Mouse (Mus musculus) heart, embryonic 11.5 days (tissue): Measurements from ENCODE around the gene Cpped1. TPM values are rescaled to one million over a fixed set of nuclear protein-coding genes. Genes with fewer than 3 reads are reported as not detected.

Source experiments
- ATAC-seq: fragments of 200-750 bp; cut with Nextera tagmentation; replicated peaks from 2 replicates; pipeline ENCODE4 v1.8.0; 2017; ENCODE audit warnings: moderate library complexity; ENCODE audit not compliant: insufficient number of reproducible peaks, low FRiP score, low TSS enrichment
- H3K27ac ChIP-seq: fragments of 300-500 bp; sonication (generic); 2 replicates; pipeline ENCODE4 v1.5.1; 2014; ENCODE audit warnings: mild to moderate bottlenecking, low read depth, low read length
- H3K27me3 ChIP-seq: fragments of 300-500 bp; sonication (generic); 2 replicates; pipeline ENCODE4 v1.6.1; 2014; ENCODE audit warnings: mild to moderate bottlenecking, low read length, mixed read lengths; ENCODE audit not compliant: control insufficient read depth, insufficient read depth
- H3K36me3 ChIP-seq: fragments of 300-500 bp; sonication (generic); 2 replicates; pipeline ENCODE4 v1.6.1; 2014; ENCODE audit warnings: mild to moderate bottlenecking, low read length, moderate library complexity, mixed read lengths; ENCODE audit not compliant: control insufficient read depth, insufficient read depth
- H3K4me1 ChIP-seq: fragments of 300-500 bp; sonication (generic); 2 replicates; pipeline ENCODE4 v1.6.1; 2014; ENCODE audit warnings: low read length; ENCODE audit not compliant: control insufficient read depth, insufficient read depth
- H3K4me2 ChIP-seq: fragments of 300-500 bp; sonication (generic); 2 replicates; pipeline ENCODE4 v1.6.1; 2014; ENCODE audit warnings: mild to moderate bottlenecking, moderate library complexity
- H3K4me3 ChIP-seq: fragments of 300-500 bp; sonication (generic); 2 replicates; pipeline ENCODE4 v1.5.1; 2014; ENCODE audit warnings: low read depth, low read length
- H3K9ac ChIP-seq: fragments of 300-500 bp; sonication (generic); 2 replicates; pipeline ENCODE4 v1.6.1; 2014; ENCODE audit warnings: mild to moderate bottlenecking, low read depth, low read length, moderate library complexity
- H3K9me3 ChIP-seq: fragments of 300-500 bp; sonication (generic); replicated peaks from 2 replicates; pipeline ENCODE4 v1.6.1; 2016; ENCODE audit warnings: low read length; ENCODE audit not compliant: control insufficient read depth
- WGBS: fragments of 180-500 bp; shearing (Covaris S2); extraction: QIAGEN DNeasy Blood & Tissue Kit; methylation state at CpG from one replicate; pipeline ENCODE4 v1.1.7; 2014; ENCODE audit not compliant: insufficient replicate concordance; 5-methylcytosine and 5-hydroxymethylcytosine counted together
- polyA plus RNA-seq: library from polyadenylated mRNA; unstranded; fragments of >200 nt; fragmentation: Nextera tagmentation; extraction: Ambion mirVana; gene quantifications from 2 replicates; pipeline ENCODE4 v1.2.1, GENCODE M21; 2014

Gene Cpped1
- polyA plus RNA-seq, 1 experiment from 2014 or later = 34.5 TPM

GRCm38 (mm10) chr16:11900341-11900740 is 8.9 kb downstream of the Cpped1 start:
- H3K27ac ChIP-seq = no peak overlapping the region
- no peaks in the 10 kb centered on the region for H3K36me3 ChIP-seq
- H3K9ac ChIP-seq = no peak overlapping the region
- H3K4me1 ChIP-seq = no peaks in the 10 kb centered on the region
- ATAC-seq = no peak
- no peaks in the 10 kb centered on the region for H3K27me3 ChIP-seq
- 90% methylated on average over 6 of the region's 6 CpGs for WGBS
- no peaks in the 10 kb centered on the region for H3K9me3 ChIP-seq
- H3K4me2 ChIP-seq = no peak overlapping the region
- H3K4me3 ChIP-seq = no peak overlapping the region

GRCm38 (mm10) chr16:11896411-11896810 is 12.8 kb downstream of the Cpped1 start:
- no peak overlapping the region for H3K4me3 ChIP-seq
- H3K4me2 ChIP-seq = no peak overlapping the region
- H3K36me3 ChIP-seq = no peaks in the 10 kb centered on the region
- no peaks in the 10 kb centered on the region for H3K27me3 ChIP-seq
- no peak for ATAC-seq
- H3K9me3 ChIP-seq = no peaks in the 10 kb centered on the region
- H3K9ac ChIP-seq = no peak overlapping the region
- WGBS = 86% methylated on average over 5 of the region's 5 CpGs
- H3K27ac ChIP-seq = no peak overlapping the region
- H3K4me1 ChIP-seq = peaks cover 3% of the 10 kb centered on the region; the same call in 1 of the 2 replicates

DNA sequence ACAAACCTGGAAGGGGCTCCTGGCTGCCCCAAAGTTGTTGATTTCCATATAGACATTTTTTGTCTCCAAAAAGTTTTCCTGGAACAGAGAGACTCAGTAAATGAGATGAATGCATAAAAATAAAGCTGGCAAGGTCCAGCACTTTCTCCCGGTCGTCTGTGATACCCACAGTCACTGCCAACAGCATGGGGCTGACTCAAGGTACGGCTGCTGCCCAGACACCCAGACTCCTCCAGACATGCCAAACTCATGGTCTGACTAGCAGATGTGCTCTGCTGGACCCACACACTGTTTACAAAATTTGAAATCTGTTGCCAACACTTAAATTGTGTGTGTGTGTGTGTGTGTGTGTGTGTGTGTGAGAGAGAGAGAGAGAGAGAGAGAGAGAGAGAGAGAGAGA is 14.4 kb downstream of the Cpped1 start:
- no peaks in the 10 kb centered on the region for H3K27me3 ChIP-seq
- no peak overlapping the region for H3K4me3 ChIP-seq
- H3K9ac ChIP-seq = no peak overlapping the region
- H3K4me1 ChIP-seq = peaks cover 3% of the 10 kb centered on the region; the same call in 1 of the 2 replicates
- WGBS = 78% methylated on average over 3 of the region's 3 CpGs
- no peak overlapping the region for H3K27ac ChIP-seq
- H3K9me3 ChIP-seq = no peaks in the 10 kb centered on the region
- ATAC-seq = no peak
- no peaks in the 10 kb centered on the region for H3K36me3 ChIP-seq
- H3K4me2 ChIP-seq = no peak overlapping the region

DNA sequence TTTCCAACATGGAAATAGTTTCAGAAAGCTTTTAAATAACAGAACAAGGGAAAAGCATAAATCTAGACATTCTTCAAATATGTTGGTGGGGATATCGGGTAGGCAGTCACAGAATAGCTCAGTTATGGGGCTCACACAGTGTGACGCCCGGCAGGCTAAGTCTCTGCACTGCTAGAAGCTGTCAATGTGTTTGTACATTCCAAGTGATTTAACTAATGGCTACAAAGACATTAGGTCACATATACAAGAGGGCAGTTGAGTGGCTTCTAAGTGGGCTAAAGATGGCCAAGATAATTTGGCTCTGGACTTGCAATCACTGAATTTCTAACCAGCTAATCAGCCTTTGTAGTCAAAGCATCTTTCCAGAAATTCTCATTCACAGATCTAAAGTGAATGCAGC is 19.1 kb downstream of the Cpped1 start:
- 48% methylated on average over 3 of the region's 3 CpGs for WGBS

GRCm38 (mm10) chr16:11889741-11890140 is 19.5 kb downstream of the Cpped1 start:
- H3K4me2 ChIP-seq = no peak overlapping the region
- WGBS = 76% methylated on average over 3 of the region's 3 CpGs

More for the DNA sequence above, 19.1 kb downstream of the Cpped1 start:
- Histone ChIP-seq H3K27ac (no peak overlapping the region), H3K9me3 (no peaks in the 10 kb centered on the region), H3K36me3 (peaks cover 7% of the 10 kb centered on the region), H3K9ac (no peak overlapping the region), H3K4me1 (peaks cover 3% of the 10 kb centered on the region; the same call in 1 of the 2 replicates), H3K27me3 (no peaks in the 10 kb centered on the region), H3K4me3 (no peak overlapping the region), H3K4me2 (no peak overlapping the region)
- ATAC-seq = no peak

DNA sequence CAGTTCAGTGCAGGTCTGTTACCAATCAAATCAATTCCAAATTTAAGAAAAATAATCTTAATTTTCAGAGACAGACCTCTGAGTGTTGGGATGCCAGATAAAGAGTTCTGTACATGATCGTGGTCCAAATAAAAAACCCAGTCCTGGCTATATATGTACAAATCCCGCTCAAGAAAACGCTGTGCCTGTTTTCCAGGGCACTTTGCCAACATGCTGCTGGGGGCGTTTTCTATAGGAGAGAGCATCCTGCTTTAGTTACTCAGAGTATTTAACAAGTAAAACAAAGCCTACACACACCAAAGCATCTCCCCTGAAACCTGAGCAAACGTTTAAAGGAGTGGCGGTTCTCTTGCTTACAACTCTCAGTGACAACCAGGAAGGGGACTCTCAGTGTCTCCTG is 27.4 kb downstream of the Cpped1 start:
- Histone ChIP-seq H3K36me3 (peaks cover 5% of the 10 kb centered on the region), H3K27me3 (no peaks in the 10 kb centered on the region), H3K9ac (no peak overlapping the region), H3K27ac (no peak overlapping the region), H3K4me3 (no peak overlapping the region), H3K4me1 (peaks cover 8% of the 10 kb centered on the region; the same call in 1 of the 2 replicates), H3K4me2 (no peak overlapping the region), H3K9me3 (no peaks in the 10 kb centered on the region)
- 68% methylated on average over 6 of the region's 6 CpGs for WGBS
- no peak for ATAC-seq

More at GRCm38 (mm10) chr16:11889741-11890140, 19.5 kb downstream of the Cpped1 start:
- Histone ChIP-seq H3K4me1 (peaks cover 3% of the 10 kb centered on the region; the same call in 1 of the 2 replicates), H3K36me3 (peaks cover 7% of the 10 kb centered on the region), H3K9me3 (no peaks in the 10 kb centered on the region), H3K27ac (no peak overlapping the region), H3K4me3 (no peak overlapping the region), H3K9ac (no peak overlapping the region), H3K27me3 (no peaks in the 10 kb centered on the region)
- no peak for ATAC-seq

DNA sequence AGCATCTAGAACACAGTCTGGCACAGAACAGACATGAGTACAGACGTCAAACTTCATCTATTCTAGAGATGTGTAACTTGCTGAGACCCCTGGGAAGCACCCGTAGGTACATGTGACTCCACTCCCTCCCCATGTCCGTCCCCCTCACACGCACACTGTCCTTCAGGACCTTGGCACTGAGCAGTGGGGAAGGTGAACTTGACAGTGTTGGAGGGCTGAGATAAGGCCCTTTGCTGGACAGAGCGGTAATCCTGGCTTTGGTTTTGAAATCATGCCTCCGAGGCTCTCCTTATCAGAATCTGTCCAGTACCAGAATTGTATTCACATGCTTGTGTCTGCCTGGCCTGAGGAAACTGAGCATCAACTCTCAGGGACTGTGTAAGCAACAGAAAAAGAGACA is 28.8 kb downstream of the Cpped1 start:
- Histone ChIP-seq H3K36me3 (no peaks in the 10 kb centered on the region), H3K4me3 (no peak overlapping the region), H3K27me3 (no peaks in the 10 kb centered on the region), H3K9me3 (no peaks in the 10 kb centered on the region), H3K9ac (no peak overlapping the region), H3K4me1 (peaks cover 8% of the 10 kb centered on the region; the same call in 1 of the 2 replicates), H3K4me2 (no peak overlapping the region), H3K27ac (no peak overlapping the region)
- no peak for ATAC-seq
- WGBS = 42% methylated on average over 6 of the region's 6 CpGs

GRCm38 (mm10) chr16:11879196-11879595 is 30.0 kb downstream of the Cpped1 start:
- H3K4me1 ChIP-seq = peaks cover 8% of the 10 kb centered on the region; the same call in 1 of the 2 replicates
- H3K9me3 ChIP-seq = no peaks in the 10 kb centered on the region
- no peak overlapping the region for H3K9ac ChIP-seq
- H3K4me3 ChIP-seq = no peak overlapping the region
- no peak for ATAC-seq
- no peaks in the 10 kb centered on the region for H3K36me3 ChIP-seq
- 87% methylated on average over 6 of the region's 6 CpGs for WGBS
- H3K27me3 ChIP-seq = no peaks in the 10 kb centered on the region
- no peak overlapping the region for H3K4me2 ChIP-seq
- no peak overlapping the region for H3K27ac ChIP-seq

DNA sequence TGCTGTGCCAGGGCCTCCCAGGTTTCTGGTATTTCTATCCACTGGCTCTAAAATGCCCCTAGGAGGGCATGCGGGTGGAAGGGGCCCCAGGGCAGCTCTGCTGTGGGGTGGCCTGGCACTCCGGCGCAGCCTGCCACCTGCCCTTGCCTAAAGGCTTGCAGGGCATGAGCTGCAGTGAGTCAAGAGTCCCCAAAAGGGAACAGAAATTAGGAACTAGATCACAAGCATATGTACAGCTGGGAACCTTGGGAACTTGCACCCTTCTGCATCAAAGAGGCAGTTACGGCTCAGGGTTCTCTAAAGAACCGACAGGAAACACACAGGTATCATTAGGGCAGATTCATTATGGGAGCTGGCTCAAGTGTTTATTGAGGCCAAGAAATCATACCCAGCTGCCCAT is 34.0 kb downstream of the Cpped1 start:
- Histone ChIP-seq H3K4me3 (no peak overlapping the region), H3K4me2 (no peak overlapping the region), H3K9ac (no peak overlapping the region), H3K36me3 (no peaks in the 10 kb centered on the region), H3K4me1 (peaks cover under 1% of the 10 kb centered on the region; the same call in 1 of the 2 replicates), H3K27me3 (no peaks in the 10 kb centered on the region), H3K9me3 (no peaks in the 10 kb centered on the region), H3K27ac (no peak overlapping the region)
- WGBS = 79% methylated on average over 5 of the region's 5 CpGs
- no peak for ATAC-seq
